Mouse (Mus musculus): ENCODE data around the gene Cabp4.

The Cabp4 gene

DNA sequence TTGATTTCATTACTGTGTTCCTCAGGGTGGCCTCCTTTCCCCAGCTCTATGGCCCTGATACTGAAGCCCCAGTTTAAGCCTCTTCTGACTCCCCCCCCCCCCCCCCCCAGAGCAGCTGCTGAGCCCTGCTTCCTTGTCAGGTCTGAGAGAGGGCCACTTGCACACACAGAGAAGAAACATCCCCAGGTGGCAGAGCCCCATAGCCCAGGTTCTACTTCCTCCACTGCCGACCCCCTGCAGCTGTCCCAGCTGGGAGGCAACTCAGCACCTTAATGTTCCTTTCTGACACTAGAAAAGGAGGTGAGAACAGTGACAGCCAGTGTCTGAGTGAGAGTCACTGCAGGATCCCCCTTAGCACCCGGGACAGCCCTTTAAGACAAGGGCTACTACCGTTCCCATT, 40.0 kb downstream of the Cabp4 start:
- no peak for DNase-seq (ENCODE audit: low read depth in 1 of 2, low spot score in 2 of 2)

DNA sequence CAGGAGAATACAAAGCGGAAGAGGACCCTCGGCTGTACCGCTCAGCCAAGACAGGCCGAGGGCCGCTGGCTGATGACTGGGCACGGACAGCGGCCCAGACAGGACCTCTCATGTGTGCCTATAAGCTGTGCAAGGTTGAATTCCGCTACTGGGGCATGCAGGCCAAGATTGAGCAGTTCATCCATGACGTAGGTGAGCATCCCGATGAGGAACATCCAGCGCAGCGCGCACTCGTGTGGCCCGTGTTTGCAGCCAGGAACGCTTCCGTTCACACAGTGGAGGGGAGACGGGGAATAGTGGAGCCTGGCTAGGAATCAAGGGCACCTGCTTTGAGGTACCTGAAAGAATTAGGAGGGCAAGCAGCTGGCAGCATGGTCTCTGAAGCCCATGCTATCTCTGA, 40.5 kb downstream of the Cabp4 start:
- no peak for DNase-seq (ENCODE audit: low read depth in 1 of 2, low spot score in 2 of 2)

DNA sequence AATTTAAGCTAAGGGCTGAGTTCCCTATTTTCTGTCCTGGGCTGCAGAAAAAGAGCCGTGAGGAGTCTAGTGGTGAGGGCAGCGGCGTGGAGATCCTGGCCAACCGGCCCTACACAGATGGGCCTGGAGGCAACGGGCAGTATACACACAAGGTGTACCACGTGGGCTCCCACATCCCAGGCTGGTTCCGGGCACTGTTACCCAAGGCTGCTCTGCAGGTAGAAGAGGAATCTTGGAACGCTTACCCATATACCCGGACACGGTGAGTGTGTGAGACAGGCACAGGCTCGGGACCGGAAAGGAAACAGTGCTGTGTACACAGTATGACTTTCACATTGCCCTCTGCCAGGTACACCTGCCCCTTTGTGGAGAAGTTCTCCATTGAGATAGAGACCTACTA, 41.2 kb downstream of the Cabp4 start:
- DNase-seq (ENCODE audit: low read depth in 1 of 2, low spot score in 2 of 2): no peak

DNA sequence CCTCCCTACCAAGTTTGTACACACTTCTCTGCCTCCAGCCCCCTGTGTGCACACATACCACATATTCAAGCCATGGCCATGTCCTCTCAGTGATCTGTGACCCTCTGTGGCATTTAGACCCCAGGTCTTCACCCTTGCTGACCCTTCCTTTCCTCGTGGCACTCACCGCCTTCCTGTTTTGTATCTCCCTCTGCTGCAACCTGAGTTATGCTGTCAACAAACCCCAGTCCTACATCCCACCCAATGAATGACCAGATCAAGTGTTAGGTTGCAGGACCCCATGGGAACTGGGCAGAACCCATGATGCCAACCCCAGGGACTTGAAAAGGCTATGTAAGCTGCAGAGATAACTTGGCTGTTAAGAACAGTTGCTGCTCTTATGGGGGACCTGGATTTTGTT, 41.8 kb downstream of the Cabp4 start:
- DNase-seq (ENCODE audit: low read depth in 1 of 2, low spot score in 2 of 2): no peak

DNA sequence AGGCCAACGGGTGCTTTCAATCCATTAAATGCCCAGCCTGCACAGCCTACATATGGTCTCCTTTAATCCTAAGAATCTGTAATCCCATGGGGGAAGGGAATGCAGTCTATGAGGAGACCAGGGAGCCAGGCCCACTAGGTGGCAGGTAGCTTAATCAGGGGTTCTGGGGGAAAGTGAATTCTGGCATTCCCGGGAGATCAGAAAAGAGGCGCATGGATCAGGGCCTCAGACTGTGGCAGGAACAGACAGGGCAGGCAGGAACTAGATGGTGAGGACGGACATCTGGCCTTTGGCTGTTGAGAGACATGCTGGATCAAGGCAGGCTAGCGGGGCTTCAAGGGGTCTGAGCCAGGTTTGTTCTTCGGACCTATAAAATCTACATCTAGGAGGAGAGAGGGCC, 42.4 kb downstream of the Cabp4 start:
- DNase-seq (ENCODE audit: low read depth in 1 of 2, low spot score in 2 of 2): no peak

DNA sequence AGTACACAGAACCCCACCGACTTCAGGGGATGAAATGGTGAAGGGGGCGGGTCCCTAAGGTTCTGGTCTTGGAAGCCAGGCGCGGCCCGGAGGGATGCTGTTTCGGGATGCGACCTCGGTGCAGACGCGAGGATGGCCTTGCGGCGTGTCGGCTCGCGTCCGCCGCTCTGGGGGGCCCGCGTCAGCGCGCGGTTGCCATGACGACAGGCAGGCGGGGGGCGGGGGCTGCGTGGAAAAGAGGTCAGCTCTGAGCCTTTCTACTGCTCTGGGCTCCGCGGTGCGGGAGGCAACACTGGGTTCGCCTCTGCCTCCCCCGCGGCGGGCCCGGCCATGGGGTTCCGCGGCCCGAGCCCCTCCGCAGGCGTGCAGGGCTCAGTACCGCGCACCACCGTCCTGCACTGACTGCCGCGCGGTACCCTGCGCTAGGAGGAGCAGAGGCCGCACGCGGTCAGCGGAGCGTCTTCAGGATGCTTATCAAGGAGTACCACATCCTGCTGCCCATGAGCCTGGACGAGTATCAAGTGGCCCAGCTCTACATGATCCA, 43.0 kb downstream of the Cabp4 start:
- no peak for DNase-seq (ENCODE audit: low read depth in 1 of 2, low spot score in 2 of 2)

DNA sequence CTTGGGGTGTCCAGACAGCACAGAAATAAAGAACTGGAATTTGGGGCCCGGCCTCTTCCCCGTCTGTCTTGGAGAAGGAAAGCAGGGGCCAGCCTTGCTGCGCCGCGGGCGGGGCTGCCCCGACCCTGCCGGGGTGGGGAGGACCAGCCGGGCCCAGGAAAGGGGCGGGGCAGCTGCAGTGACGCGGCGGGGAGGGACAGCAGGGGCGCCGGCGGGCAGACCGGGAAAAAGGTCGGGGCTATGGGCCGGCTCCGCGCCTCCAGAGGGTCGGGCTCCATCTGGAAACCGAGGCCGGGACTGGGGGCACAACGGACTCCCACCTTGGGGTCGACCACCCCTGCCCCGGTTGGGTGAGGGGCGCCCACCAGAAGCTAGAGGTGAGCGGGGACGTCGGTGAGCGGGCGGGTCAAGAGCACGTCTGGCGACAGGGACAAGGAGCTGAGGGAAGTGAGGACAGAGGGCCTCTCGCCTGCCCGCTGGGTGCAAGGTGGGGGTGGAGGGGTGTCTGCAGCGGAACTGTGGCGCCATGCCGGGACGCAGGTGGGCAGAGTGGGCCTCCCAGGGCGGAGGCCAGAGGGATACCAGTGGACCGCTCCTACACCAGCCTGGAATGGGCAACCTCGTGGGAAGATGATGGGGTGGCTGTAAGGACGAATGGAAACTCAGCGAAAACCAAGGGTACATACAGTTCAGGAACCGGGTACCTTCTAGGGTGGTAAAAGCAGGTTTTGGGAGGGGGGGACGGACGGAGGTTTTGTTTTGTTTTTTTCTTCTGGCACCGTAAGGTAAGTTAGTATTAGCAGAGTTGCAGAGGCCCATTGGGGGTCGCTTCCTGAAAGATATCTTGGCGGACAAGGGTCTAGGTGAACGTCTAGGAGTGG, 43.8 kb downstream of the Cabp4 start, which contains the start of gene Pitpnm1:
Gene Pitpnm1, plus strand, starts transcription at position 162 of the 881 bp plus-strand sequence.
- peak in 1 of 2 experiments; percentile 61 for DNase-seq (ENCODE audit: low read depth in 1 of 2, low spot score in 2 of 2)

DNA sequence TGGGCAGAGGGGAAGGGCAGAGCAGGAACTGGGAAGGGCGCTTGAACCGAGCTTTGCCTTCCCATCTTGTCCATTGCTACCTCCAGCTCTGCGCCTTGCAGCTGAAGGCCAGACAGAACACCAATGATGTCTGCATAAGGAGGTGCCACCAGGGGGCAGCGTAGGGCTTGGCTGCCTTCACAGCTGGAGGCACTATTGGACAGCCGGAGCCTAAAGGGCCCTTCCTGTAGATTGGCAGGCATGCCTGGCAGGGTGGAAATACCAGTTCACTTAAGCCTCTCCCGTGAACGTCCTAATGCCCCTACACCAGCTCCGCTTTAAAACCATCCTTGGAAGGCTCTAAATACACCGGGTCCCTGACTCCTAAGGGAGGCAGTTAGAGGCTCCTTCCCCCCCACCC, 44.8 kb downstream of the Cabp4 start:
- DNase-seq (ENCODE audit: low read depth in 1 of 2, low spot score in 2 of 2): peak; percentile 79 to 88

DNA sequence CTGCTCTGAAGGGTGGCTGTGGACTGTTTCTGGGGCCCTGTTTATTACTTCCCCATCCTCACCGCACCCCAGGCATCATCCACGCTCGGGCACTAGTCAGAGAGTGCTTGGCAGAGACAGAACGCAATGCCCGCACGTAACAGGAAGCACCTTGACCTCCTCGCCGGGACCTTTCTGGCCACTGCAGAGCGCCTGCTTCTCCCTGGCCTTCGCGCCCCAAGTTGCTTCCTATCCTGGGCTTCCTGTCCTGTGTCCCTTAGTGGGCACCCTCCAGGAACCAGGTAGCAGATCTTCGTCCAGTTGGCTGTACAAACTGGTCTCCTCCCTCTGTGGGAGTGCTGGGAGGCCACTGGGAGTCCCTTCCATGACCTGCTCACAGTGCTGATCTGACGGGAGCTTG, 45.4 kb downstream of the Cabp4 start:
- peak in 1 of 2 experiments; percentile 25 for DNase-seq (ENCODE audit: low read depth in 1 of 2, low spot score in 2 of 2)

DNA sequence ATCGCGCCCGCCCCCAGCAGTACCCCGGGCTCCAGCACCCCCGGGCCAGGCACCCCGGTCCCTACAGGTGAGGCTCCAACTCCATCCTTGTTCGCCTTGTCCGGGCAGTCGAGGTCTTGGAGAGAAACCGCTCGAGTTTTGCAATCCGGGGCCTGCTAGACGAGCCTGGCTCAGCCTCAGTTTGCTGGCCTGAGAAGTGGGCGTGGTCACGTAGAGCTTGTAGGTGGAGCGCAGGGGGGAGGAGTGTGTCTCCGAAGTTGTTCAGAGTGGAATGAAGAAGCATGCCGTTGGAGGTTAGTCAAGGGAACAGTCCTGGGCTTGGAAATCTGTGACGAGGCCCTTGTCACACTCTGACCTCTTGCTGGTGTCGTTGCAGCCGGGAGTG, 46.4 kb downstream of the Cabp4 start:
- peak in 1 of 2 experiments; percentile 78 for DNase-seq (ENCODE audit: low read depth in 1 of 2, low spot score in 2 of 2)

DNA sequence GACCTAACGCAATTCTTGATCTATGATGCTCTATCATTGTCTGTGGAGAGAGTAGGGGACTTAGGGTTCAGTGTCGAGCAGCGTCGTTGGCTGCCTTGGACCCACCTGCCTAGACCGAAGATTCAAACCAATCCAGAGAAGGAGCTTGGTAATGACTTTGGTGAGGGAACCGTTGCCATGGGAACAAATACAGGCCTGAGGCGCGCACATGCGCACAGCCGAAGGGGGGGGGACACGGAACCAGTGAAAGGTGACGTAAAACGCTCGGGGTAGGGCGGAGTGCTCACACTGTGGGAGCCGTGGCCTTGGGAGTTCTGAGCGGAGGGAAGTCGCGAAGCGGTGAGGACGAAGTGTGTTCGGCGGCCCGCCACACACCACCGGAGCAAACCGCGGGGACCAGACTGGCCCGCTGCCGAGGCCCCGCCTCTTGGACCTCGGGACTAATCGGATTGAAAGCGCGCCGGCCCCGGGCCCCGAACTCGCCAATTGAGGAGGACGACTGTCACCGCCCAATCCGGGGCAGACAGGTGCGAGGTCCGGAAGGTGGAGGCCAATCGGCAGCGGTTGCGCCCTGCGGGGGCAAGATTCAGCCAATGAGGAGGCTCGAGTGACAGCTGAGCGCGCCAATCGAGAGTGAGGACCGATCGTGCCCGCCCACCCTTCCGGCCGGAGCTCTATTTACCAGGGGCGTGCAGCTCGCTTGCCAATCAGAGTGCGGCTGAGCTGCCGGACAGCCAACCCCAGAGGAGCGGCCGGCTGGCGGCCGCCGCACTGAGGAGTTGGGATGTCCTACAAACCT, 47.0 kb downstream of the Cabp4 start, which contains the start of gene Cdk2ap2:
Gene Cdk2ap2, plus strand, starts transcription at position 541 of the 799 bp plus-strand sequence.
- DNase-seq (ENCODE audit: low read depth in 1 of 2, low spot score in 2 of 2): peak; percentile 99

DNA sequence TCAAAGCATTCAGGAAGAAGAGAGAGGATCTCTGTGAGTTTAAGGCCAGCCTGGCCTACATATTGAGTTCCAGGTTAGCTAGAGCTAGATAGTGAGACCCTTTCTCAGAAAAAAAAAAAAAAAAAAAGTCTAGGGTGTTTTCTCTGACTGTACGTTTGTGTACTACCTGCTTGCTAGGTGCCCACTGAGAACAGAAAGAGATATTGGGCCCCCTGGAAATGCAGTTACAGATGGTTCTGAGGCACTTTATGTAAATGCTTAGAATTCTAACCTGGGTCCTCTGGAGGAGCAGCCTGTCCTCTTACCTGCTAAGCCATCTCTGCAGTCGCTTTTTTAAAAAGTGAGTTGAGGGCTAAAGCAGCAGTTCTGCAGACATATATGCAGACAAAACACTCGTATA, 48.0 kb downstream of the Cabp4 start:
- DNase-seq (ENCODE audit: low read depth in 1 of 2, low spot score in 2 of 2): no peak

DNA sequence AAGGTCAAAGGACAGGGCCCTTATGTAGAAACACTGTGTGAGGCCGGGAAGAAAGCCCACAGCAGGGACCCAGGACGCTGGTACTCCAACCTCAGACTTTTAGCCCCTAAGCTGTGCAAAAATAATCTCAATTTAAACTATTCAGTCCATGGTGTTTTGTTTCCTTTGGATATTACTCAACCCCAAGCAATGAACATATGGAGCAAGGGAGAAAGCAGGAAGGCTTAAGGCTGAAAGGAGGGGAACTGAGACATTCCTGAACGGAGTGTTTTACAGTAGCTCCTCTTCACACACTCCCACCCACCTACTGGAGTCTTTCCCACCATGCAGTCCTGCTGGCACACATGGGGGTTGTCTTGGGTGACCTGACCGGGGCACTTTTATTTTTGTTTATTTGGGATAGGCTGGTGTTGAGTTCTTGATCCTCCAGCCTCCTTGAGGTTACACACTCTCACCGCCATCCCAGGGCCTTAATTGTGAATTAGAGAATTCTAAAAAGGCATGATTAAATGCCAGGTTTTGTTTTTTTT, 49.0 kb downstream of the Cabp4 start:
- DNase-seq (ENCODE audit: low read depth in 1 of 2, low spot score in 2 of 2): no peak

DNA sequence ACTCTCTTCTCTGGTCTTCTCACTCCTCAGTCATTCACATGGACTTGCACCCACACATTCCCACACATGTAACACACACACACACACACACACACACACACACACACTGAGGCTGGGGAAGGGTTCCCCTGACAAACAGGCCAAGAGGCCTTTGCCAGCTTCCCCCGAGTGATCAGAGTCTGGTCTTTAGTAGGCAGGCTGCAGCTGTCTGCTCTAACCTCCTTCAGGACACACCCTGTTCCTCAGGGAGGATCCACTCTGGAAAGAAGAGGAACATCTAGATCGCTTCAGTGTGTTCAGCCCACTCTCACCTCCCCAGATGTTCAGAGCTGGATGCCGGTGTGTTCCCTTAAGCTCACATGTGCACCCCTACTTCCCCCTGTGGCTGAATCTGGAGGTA, 49.5 kb downstream of the Cabp4 start:
- no peak for DNase-seq (ENCODE audit: low read depth in 1 of 2, low spot score in 2 of 2)

DNA sequence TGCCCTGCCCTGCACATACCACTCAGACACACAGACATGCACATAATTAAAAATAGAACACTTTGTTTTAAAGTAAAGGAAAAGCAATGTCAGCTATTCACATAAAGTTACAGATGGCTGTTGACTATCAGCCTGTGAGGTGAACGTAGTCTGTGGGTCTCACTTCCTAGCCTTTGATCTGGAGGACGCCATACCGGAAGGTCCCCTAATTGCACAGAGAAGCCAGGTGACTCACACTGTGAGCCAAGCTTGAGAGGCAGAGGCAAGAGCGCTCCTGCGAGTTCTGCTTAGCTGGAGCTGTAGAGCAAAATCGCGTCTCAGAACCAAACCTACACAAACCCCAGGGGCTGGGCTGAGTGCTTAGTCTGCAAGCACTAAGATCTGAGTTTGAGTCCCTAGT, 50.1 kb downstream of the Cabp4 start:
- no peak for DNase-seq (ENCODE audit: low read depth in 1 of 2, low spot score in 2 of 2)

DNA sequence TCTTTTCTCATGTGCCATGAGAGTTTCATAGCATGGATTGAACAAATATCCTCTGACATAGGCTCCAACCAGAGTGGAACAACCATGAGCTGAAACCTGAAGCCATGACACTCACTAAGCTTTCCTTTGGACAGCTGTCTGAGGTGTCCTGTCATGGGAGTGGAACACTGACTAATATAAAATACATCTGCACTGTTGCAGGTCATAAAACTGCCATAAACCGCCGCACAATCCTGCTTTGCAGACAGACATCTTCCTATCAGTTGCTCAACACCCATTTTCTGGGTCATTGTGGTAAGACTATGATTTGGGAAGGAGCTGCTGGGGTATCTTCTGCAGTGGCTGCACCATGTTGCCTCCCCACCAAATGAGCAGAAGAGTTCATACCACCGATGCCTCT, 51.1 kb downstream of the Cabp4 start:
- no peak for DNase-seq (ENCODE audit: low read depth in 1 of 2, low spot score in 2 of 2)

DNA sequence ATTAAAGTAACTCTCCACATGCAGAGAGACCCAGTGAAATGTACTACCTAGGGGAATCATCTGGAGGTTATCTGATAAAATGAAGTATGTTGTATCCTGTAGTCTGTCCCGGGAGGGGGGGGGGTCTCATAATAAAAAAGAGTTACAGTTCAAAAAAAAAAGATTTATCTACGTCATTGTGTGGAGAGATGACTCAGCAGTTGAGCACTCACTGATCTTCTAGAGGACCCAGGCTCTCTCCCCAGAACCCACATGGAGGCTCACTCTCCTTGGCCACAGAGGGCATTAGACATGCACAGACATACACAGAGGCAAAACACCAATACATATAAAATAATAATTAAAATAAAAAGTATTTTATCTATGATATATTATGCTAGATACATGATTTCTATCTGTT, 52.5 kb downstream of the Cabp4 start:
- no peak for DNase-seq (ENCODE audit: low read depth in 1 of 2, low spot score in 2 of 2)

DNA sequence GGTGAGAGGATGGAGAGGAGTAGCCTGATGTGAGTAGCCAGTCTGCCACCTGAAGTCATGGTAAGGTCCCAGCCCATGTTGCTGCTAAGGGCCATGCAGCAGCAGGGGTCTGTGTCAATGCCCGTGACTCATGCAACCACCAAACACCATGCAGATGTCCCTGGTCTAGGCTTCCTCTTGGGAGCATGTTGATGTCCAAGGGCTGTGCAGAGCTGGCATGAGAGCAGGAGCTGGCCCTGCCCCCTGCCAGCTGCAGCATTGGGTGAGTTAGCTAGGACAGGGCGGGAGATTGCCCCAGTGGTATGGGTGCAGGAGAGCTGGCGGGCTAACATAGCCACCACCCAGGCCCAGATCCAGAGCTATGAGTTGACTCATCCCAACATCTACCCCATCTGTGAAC, 53.4 kb downstream of the Cabp4 start:
- DNase-seq (ENCODE audit: low read depth in 1 of 2, low spot score in 2 of 2): no peak

DNA sequence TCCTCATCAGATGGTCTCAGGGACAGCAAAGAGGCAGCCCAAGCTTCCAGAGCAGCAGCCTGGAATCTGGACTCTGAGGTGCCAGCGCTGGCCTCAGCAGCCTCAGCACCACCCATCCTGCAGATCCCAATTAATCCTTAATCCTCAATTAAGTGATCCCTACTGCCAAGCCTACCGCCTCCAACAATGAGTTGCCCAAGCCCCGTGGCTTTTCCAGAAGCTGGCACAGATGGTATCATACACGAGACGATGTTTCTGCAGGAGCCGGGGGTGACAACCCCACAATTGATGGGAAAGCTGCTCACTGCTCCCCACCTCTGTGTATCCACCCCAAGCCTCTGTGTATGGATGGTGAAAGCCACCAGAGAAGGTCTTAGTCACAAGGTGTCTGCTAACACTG, 54.7 kb downstream of the Cabp4 start:
- no peak for DNase-seq (ENCODE audit: low read depth in 1 of 2, low spot score in 2 of 2)

DNA sequence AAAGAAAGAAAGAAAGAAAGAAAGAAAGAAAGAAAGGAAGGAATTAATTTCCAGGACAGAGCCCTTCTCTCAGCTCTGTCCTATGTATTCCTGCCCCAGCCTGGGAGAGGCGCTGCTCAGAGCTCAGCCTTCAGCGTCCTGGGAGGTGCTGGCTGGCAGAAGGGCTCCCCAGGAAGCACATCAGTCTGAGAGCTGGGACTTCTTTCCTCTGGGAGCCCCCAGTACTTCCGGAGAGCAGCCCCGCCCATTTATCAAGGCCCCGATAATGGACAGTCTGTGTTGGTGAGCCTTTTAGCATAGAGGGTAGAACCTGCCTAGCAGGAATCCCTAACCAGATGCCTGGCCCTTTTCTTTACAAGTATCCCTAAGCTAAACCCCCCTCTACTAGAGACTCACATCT, 55.7 kb downstream of the Cabp4 start:
- no peak for DNase-seq (ENCODE audit: low read depth in 1 of 2, low spot score in 2 of 2)

DNA sequence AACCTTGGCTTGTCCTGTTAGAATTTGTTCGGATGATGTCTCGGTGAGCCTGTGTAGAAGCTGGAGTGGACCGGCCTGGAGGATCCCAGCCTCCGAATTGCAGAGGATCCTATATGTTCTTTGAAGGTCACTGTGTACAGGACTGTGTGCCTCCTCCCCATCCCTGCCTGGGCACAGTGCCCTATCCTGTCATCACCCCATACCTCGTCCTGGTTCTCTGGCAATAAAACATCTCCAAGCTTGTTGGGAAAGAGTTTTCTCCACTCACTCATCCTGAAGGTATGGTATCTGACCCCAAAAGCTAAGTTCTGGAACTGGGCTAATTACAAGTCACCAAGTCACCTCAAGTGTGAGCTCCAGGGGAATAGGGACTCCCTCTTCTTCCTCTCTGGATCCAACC, 56.7 kb downstream of the Cabp4 start:
- DNase-seq (ENCODE audit: low read depth in 1 of 2, low spot score in 2 of 2): no peak

DNA sequence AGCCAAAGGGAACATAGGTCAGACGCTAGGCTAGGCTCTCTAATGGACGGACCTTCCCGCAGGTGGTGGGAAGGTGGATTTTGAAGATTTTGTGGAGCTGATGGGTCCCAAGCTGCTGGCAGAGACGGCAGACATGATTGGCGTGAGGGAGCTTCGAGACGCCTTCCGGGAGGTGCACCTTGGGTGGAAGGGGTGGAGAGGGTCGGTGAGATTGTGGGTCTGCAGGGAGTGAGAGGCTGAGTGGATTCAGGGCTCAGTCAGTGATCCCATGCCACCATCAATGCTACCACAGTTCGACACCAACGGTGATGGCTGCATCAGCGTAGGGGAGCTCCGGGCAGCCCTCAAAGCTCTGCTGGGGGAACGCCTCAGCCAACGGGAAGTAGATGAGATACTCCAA, 57.7 kb downstream of the Cabp4 start:
- DNase-seq (ENCODE audit: low read depth in 1 of 2, low spot score in 2 of 2): no peak
